Mouse (Mus musculus) heart, adult 9 months (tissue): Measurements from ENCODE around the gene 4933402N03Rik.

Experiments used
- DNase-seq, 2 experiments: peaks; one replicate each; pipeline ENCODE4 v3.0.0; 2022; ENCODE audit warnings: low spot score in 2 of 2

4933402N03Rik gene

GRCm38 (mm10) chr7:131146214-131146613 lies at the start of gene 4933402N03Rik:
Gene 4933402N03Rik (minus strand): TSS chr7:131146314.
- DNase-seq, result no peak

GRCm38 (mm10) chr7:131187996-131188395 lies 41.9 kb upstream of the 4933402N03Rik start:
- no peak for DNase-seq

- no peak for DNase-seq
Observed at GRCm38 (mm10) chr7:131187047-131187446, 40.9 kb upstream of the 4933402N03Rik start.

- no peak for DNase-seq
Observed at GRCm38 (mm10) chr7:131184339-131184738, 38.2 kb upstream of the 4933402N03Rik start.

GRCm38 (mm10) chr7:131182685-131183084 lies 36.6 kb upstream of the 4933402N03Rik start:
- peak in 1 of 2 experiments; percentile 6 for DNase-seq

GRCm38 (mm10) chr7:131174121-131174520 lies 28.0 kb upstream of the 4933402N03Rik start, which contains the start of gene 5430419D17Rik:
Gene 5430419D17Rik (plus strand): TSS chr7:131174402.
- no peak for DNase-seq

GRCm38 (mm10) chr7:131169099-131169498 lies 23.0 kb upstream of the 4933402N03Rik start:
- DNase-seq, result no peak

- DNase-seq, result no peak
Observed at GRCm38 (mm10) chr7:131167771-131168170, 21.7 kb upstream of the 4933402N03Rik start.

GRCm38 (mm10) chr7:131162251-131162650 lies 16.1 kb upstream of the 4933402N03Rik start:
- DNase-seq, result no peak

GRCm38 (mm10) chr7:131153044-131153443 lies 6.9 kb upstream of the 4933402N03Rik start:
- no peak for DNase-seq

- no peak for DNase-seq
Observed at GRCm38 (mm10) chr7:131150179-131150578, 4.1 kb upstream of the 4933402N03Rik start.

- no peak for DNase-seq
Observed at GRCm38 (mm10) chr7:131133181-131133580, 12.9 kb downstream of the 4933402N03Rik start.

- DNase-seq, result no peak
Observed at GRCm38 (mm10) chr7:131130021-131130420, 16.1 kb downstream of the 4933402N03Rik start.

GRCm38 (mm10) chr7:131122210-131122807 lies 23.8 kb downstream of the 4933402N03Rik start:
- no peak for DNase-seq

GRCm38 (mm10) chr7:131114434-131114833 lies 31.7 kb downstream of the 4933402N03Rik start:
- peak in 1 of 2 experiments; percentile 3 for DNase-seq

- no peak for DNase-seq
Observed at GRCm38 (mm10) chr7:131113676-131114075, 32.4 kb downstream of the 4933402N03Rik start.

GRCm38 (mm10) chr7:131112486-131112885 lies 33.6 kb downstream of the 4933402N03Rik start:
- DNase-seq, result peak in 1 of 2 experiments; percentile 11
